Mouse (Mus musculus) left cerebral cortex, adult 8-10 months (tissue): Measurements from ENCODE around the gene Sugct. TPM values are rescaled to one million over a fixed set of nuclear protein-coding genes. Genes with fewer than 3 reads are reported as not detected.

Experiments used
- DNase-seq, 2 experiments: peaks; one replicate each; pipeline ENCODE4 v3.0.0; 2022; ENCODE audit warnings: low spot score in 2 of 2
- total RNA-seq, 4 experiments: library from RNA; stranded (reverse); gene quantifications; 2 replicates each; pipeline ENCODE4 v1.2.4; 2022

Sugct gene
- total RNA-seq, 4 experiments from 2014 or later, result 2.6 to 9.1 (median 3.4) TPM

- no peak for DNase-seq
Observed at GRCm38 (mm10) chr13:17296912-17297311, 398.4 kb downstream of the Sugct start.

- DNase-seq, result no peak
Observed at GRCm38 (mm10) chr13:17296460-17296859, 398.9 kb downstream of the Sugct start.

GRCm38 (mm10) chr13:17291057-17291456, 404.3 kb downstream of the Sugct start:
- DNase-seq, result no peak

GRCm38 (mm10) chr13:17288377-17288776, 407.0 kb downstream of the Sugct start:
- DNase-seq, result no peak

- DNase-seq, result no peak
Observed at GRCm38 (mm10) chr13:17245936-17246335, 449.4 kb downstream of the Sugct start.

- no peak for DNase-seq
Observed at GRCm38 (mm10) chr13:17216524-17216923, 478.8 kb downstream of the Sugct start.

- DNase-seq, result no peak
Observed at GRCm38 (mm10) chr13:17212681-17213080, 482.7 kb downstream of the Sugct start.

GRCm38 (mm10) chr13:17190180-17190762, 505.1 kb downstream of the Sugct start:
- no peak for DNase-seq

GRCm38 (mm10) chr13:17185253-17185652, 510.1 kb downstream of the Sugct start:
- DNase-seq, result no peak

GRCm38 (mm10) chr13:17165917-17166316, 529.4 kb downstream of the Sugct start:
- no peak for DNase-seq

- DNase-seq, result no peak
Observed at GRCm38 (mm10) chr13:17164721-17165120, 530.6 kb downstream of the Sugct start.

GRCm38 (mm10) chr13:17146441-17146992, 548.8 kb downstream of the Sugct start:
- no peak for DNase-seq

- no peak for DNase-seq
Observed at GRCm38 (mm10) chr13:17116073-17116472, 579.3 kb downstream of the Sugct start.

- DNase-seq, result no peak
Observed at GRCm38 (mm10) chr13:17102372-17102771, 593.0 kb downstream of the Sugct start.

GRCm38 (mm10) chr13:17086547-17086946, 608.8 kb downstream of the Sugct start:
- DNase-seq, result no peak

- DNase-seq, result no peak
Observed at GRCm38 (mm10) chr13:17086146-17086545, 609.2 kb downstream of the Sugct start.

GRCm38 (mm10) chr13:17084946-17085852, 610.2 kb downstream of the Sugct start:
- DNase-seq, result no peak

GRCm38 (mm10) chr13:17081618-17082017, 613.7 kb downstream of the Sugct start:
- no peak for DNase-seq

GRCm38 (mm10) chr13:17065552-17065951, 629.8 kb downstream of the Sugct start:
- DNase-seq, result no peak

- no peak for DNase-seq
Observed at GRCm38 (mm10) chr13:17056650-17057049, 638.7 kb downstream of the Sugct start.

- no peak for DNase-seq
Observed at GRCm38 (mm10) chr13:17043426-17044224, 651.7 kb downstream of the Sugct start.

GRCm38 (mm10) chr13:17042332-17042731, 653.0 kb downstream of the Sugct start:
- no peak for DNase-seq
